Mouse (Mus musculus): ENCODE results near the gene Nkain2. TPM values are rescaled to one million over a fixed set of nuclear protein-coding genes. Genes with fewer than 3 reads are reported as not detected.
A peak's percentile ranks its signal among the peaks of the same experiment; 100 is the strongest.

The Nkain2 gene
- 0.30 and 0.39 TPM in 2 replicates for polyA plus RNA-seq (2015; fragmentation: Nextera tagmentation; extraction: Ambion mirVana)

DNA sequence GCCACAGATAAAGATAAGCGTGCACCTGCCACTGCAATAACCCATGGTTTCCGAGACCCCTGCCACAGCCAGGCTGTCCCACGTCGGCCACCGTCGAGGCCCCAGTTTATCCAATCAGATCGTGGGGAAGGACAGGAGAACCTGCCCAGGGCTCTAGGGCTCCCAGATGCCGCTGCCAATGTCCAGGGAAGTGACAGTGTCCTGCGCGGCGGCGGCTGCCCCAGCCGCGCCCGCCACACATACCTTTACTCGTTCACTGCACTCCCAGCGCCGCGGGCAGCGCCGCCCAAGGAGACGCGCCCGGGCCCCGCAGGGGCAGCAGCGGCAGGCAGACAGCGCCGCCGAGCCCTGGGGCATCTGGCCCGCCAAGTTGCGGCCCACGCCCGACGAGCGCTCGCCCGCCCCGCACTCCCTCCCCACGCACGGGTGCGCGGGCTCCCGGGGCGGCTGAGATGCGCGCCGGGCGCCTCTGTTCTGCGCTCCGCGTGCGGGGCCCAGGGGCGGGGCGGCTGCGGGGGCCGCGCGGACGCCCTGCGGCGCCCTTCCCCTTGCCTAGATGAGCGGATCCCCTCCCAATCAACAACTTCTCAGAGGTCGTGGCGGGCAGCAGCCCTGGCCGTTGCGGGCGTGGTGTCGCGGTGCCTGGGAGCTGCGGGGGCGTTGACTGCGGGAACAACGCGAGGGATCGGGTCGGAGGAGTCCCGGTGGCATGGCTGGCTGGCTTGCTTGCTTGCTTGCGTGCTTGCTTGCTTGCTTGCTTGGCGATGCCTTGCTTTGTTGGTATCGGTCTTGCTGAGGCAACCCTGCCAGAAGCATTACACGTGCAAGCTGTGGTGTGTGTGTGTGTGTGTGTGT, at the start of gene Nkain2:
TSS of gene Nkain2 (minus strand) at position 811 of the 855 bp plus-strand sequence.
- Histone ChIP-seq H3K36me3 (no peaks in the 10 kb centered on the region), H3K4me3 (peak within 1 kb of the TSS; percentile 65), H3K27ac (no peak within 1 kb of the TSS), H3K9ac (peak within 1 kb of the TSS; percentile 49), H3K4me2 (peak within 1 kb of the TSS; percentile 98), H3K4me1 (0 out of 2 replicates have a peak, but pooled peaks cover 4% of the 10 kb centered on the region), H3K27me3 (no peaks in the 10 kb centered on the region; the same call in 1 of the 2 replicates), H3K9me3 (no peaks in the 10 kb centered on the region)
- peak; percentile 77; the same call in 1 of the 2 replicates for ATAC-seq (ENCODE audit: borderline replicate concordance, extremely low read depth, low FRiP score, low TSS enrichment)
- WGBS: under 1% methylated on average over 71 of the region's 81 CpGs

DNA sequence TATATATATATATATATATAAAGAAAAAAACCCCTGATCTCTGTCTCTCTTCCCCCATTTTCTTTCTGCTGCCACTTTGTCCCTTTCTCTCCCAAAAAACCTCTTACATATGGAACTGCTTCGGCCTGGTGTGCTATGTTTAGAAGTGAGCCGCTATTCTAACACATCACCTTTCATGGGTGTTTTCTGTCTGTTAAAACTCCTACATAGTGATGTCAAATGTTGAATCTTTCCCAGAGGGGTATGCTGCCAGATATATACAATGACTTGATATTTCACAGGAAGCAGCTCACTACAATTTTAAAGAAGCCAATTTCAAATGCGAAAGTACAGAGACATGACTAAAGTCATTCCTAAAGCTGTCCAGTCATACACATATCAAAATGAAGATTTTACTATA, 49.6 kb upstream of the Nkain2 start:
- H3K4me2 ChIP-seq: no peak overlapping the region
- H3K27me3 ChIP-seq: no peaks in the 10 kb centered on the region
- WGBS: 91% methylated on average over 3 of the region's 3 CpGs
- no peaks in the 10 kb centered on the region for H3K36me3 ChIP-seq
- ATAC-seq (ENCODE audit: borderline replicate concordance, extremely low read depth, low FRiP score, low TSS enrichment): no peak
- no peaks in the 10 kb centered on the region for H3K4me1 ChIP-seq
- H3K4me3 ChIP-seq: no peak overlapping the region
- no peaks in the 10 kb centered on the region for H3K9me3 ChIP-seq
- H3K27ac ChIP-seq: no peak overlapping the region
- H3K9ac ChIP-seq: no peak overlapping the region

DNA sequence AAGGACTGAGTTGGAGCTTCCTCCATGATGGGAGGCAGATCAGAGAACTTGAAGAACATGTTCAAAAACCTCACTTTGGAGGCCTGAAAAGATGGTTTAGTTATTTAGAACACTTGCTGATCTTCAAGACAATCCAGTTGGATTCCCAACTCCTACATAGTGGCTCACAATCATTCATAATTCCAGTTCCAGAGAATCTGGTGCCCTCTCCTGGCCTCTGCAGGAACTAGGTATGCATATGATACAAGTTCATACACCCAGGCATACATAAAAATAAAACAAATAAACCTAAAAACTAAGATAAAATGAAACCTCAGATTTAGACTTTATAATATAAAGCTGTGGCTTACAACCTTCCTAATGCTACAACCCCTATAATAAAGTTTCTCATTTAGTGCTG, 4.8 kb upstream of the Nkain2 start:
- Histone ChIP-seq H3K4me2 (no peak overlapping the region), H3K36me3 (no peaks in the 10 kb centered on the region), H3K9me3 (no peaks in the 10 kb centered on the region), H3K9ac (no peak overlapping the region), H3K27me3 (no peaks in the 10 kb centered on the region; the same call in 1 of the 2 replicates), H3K4me3 (no peak overlapping the region), H3K27ac (no peak overlapping the region), H3K4me1 (0 out of 2 replicates have a peak, but pooled peaks cover 4% of the 10 kb centered on the region)
- no peak for ATAC-seq (ENCODE audit: borderline replicate concordance, extremely low read depth, low FRiP score, low TSS enrichment)

- H3K36me3 ChIP-seq: no peaks in the 10 kb centered on the region
- no peaks in the 10 kb centered on the region for H3K9me3 ChIP-seq
- no peaks in the 10 kb centered on the region; the same call in 1 of the 2 replicates for H3K27me3 ChIP-seq
- peak overlapping the region; percentile 65 for H3K4me3 ChIP-seq
- H3K4me2 ChIP-seq: peak overlapping the region; percentile 98
- no peak overlapping the region for H3K27ac ChIP-seq
- H3K4me1 ChIP-seq: 0 out of 2 replicates have a peak, but pooled peaks cover 4% of the 10 kb centered on the region
- H3K9ac ChIP-seq: no peak overlapping the region
- ATAC-seq (ENCODE audit: borderline replicate concordance, extremely low read depth, low FRiP score, low TSS enrichment): peak; percentile 62; the same call in 1 of the 2 replicates
- WGBS: 1% methylated on average over 13 of the region's 13 CpGs
Measured at GRCm38 (mm10) chr10:32890507-32891131, 357 bp upstream of the Nkain2 start.

- no peak for ATAC-seq (ENCODE audit: borderline replicate concordance, extremely low read depth, low FRiP score, low TSS enrichment)
- Histone ChIP-seq H3K9ac (no peak overlapping the region), H3K27ac (no peak overlapping the region), H3K9me3 (no peaks in the 10 kb centered on the region), H3K4me3 (no peak overlapping the region), H3K27me3 (no peaks in the 10 kb centered on the region), H3K4me1 (no peaks in the 10 kb centered on the region), H3K36me3 (no peaks in the 10 kb centered on the region), H3K4me2 (no peak overlapping the region)
- WGBS: 73% methylated on average over 6 of the region's 6 CpGs
Measured at GRCm38 (mm10) chr10:32881977-32882376, 8.3 kb downstream of the Nkain2 start.

DNA sequence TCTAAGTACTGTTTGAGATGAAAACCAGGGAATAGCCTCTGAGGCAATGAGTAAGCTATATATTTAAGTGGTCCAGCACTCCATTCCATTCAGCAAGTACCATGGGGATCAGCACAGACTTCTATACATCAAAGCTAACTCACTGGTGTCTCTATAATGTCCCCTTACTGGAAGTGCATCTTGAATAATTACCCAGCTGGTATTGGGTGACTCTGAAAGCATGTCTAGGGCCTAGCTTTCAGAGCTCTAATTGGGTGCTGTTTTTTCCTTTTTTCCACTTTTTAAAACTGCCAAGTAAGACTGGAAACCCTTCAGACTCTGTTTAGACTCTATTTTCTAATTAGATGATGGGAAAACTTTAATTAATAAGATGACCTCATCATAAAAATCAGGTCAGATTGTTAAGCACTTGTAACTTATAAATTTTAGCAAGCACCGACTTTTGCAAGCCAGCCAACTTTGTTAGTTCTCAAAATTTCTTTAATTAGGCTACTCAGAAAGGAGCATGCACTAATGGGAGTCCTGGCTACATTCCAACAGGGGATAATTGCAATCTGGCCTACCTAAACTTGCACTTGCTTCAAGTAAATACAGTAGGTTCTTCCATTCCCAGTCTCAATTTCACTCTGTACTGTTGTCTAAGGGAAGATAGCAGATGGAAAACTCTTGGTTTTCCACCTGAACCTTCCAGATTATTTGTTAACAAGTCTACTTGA, 19.4 kb downstream of the Nkain2 start:
- no peak overlapping the region for H3K4me3 ChIP-seq
- no peaks in the 10 kb centered on the region for H3K36me3 ChIP-seq
- no peaks in the 10 kb centered on the region for H3K4me1 ChIP-seq
- no peak overlapping the region for H3K9ac ChIP-seq
- no peak for ATAC-seq (ENCODE audit: borderline replicate concordance, extremely low read depth, low FRiP score, low TSS enrichment)
- no peak overlapping the region for H3K27ac ChIP-seq
- no peaks in the 10 kb centered on the region for H3K27me3 ChIP-seq
- 72% methylated on average over 1 of the region's 1 CpGs for WGBS
- no peaks in the 10 kb centered on the region for H3K9me3 ChIP-seq
- no peak overlapping the region for H3K4me2 ChIP-seq

DNA sequence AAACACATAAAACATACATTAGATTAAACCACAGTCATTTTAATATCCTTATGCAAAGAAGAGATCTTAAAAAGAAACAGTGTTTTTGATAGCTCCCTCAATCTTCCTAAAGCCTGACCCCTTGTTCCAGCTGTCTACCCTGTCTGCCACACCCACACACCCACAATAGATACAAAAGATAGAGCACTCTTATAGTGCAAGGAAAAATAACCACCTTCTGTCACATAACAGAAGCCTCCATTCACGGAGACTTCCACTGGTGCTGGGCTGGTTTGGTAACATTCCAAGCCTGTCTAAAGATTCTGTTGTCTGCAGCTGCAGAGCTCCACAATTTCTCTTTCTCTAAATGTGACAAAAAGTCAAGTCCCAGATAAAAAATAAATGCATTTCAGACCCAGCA, 20.7 kb downstream of the Nkain2 start:
- H3K9me3 ChIP-seq: no peaks in the 10 kb centered on the region
- H3K36me3 ChIP-seq: no peaks in the 10 kb centered on the region
- no peaks in the 10 kb centered on the region for H3K4me1 ChIP-seq
- H3K9ac ChIP-seq: no peak overlapping the region
- 24% methylated on average over 1 of the region's 1 CpGs for WGBS
- no peak overlapping the region for H3K4me2 ChIP-seq
- H3K27me3 ChIP-seq: no peaks in the 10 kb centered on the region
- ATAC-seq (ENCODE audit: borderline replicate concordance, extremely low read depth, low FRiP score, low TSS enrichment): no peak
- H3K27ac ChIP-seq: no peak overlapping the region
- no peak overlapping the region for H3K4me3 ChIP-seq

GRCm38 (mm10) chr10:32815210-32815883, 74.9 kb downstream of the Nkain2 start:
- no peak overlapping the region for H3K27ac ChIP-seq
- no peaks in the 10 kb centered on the region for H3K36me3 ChIP-seq
- no peaks in the 10 kb centered on the region for H3K4me1 ChIP-seq
- no peak overlapping the region for H3K9ac ChIP-seq
- H3K9me3 ChIP-seq: no peaks in the 10 kb centered on the region
- 80% methylated on average over 4 of the region's 4 CpGs for WGBS
- no peak for ATAC-seq (ENCODE audit: borderline replicate concordance, extremely low read depth, low FRiP score, low TSS enrichment)
- no peak overlapping the region for H3K4me2 ChIP-seq
- H3K4me3 ChIP-seq: no peak overlapping the region
- no peaks in the 10 kb centered on the region for H3K27me3 ChIP-seq

- no peak overlapping the region for H3K4me2 ChIP-seq
- no peak overlapping the region for H3K9ac ChIP-seq
- no peak overlapping the region for H3K4me3 ChIP-seq
- no peaks in the 10 kb centered on the region for H3K4me1 ChIP-seq
- ATAC-seq (ENCODE audit: borderline replicate concordance, extremely low read depth, low FRiP score, low TSS enrichment): no peak
- 55% methylated on average over 2 of the region's 2 CpGs for WGBS
- H3K36me3 ChIP-seq: no peaks in the 10 kb centered on the region
- H3K27ac ChIP-seq: no peak overlapping the region
- no peaks in the 10 kb centered on the region for H3K27me3 ChIP-seq
- H3K9me3 ChIP-seq: no peaks in the 10 kb centered on the region
Measured at GRCm38 (mm10) chr10:32796215-32796614, 94.0 kb downstream of the Nkain2 start.

DNA sequence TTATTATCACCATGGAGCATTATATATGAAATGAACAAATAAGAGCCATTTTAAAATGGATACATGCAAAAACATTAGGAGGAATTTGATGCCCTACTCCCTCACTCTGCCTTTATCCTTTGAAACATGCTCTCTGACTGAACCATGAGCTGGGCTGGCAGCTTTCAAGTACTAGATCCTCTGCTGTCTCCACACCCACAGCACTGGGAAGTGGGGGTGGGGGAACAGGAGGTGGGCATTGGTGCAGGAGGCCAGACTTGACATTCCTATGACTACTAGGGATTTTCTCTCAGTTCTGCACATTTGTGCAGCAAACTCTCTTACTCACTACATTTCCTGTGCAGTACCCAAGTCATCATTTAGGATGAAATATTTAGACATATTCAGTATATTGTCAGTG, 99.7 kb downstream of the Nkain2 start:
- H3K4me1 ChIP-seq: no peaks in the 10 kb centered on the region
- no peak for ATAC-seq (ENCODE audit: borderline replicate concordance, extremely low read depth, low FRiP score, low TSS enrichment)

GRCm38 (mm10) chr10:32782732-32783359, 107.4 kb downstream of the Nkain2 start:
- H3K36me3 ChIP-seq: no peaks in the 10 kb centered on the region
- 65% methylated on average over 3 of the region's 3 CpGs for WGBS
- H3K9ac ChIP-seq: no peak overlapping the region
- no peaks in the 10 kb centered on the region for H3K4me1 ChIP-seq
- ATAC-seq (ENCODE audit: borderline replicate concordance, extremely low read depth, low FRiP score, low TSS enrichment): no peak
- H3K4me3 ChIP-seq: no peak overlapping the region
- H3K27ac ChIP-seq: no peak overlapping the region
- no peak overlapping the region for H3K4me2 ChIP-seq
- H3K9me3 ChIP-seq: no peaks in the 10 kb centered on the region
- H3K27me3 ChIP-seq: no peaks in the 10 kb centered on the region

More for the DNA sequence above, 99.7 kb downstream of the Nkain2 start:
- H3K36me3 ChIP-seq: no peaks in the 10 kb centered on the region
- no peak overlapping the region for H3K4me2 ChIP-seq
- H3K27ac ChIP-seq: no peak overlapping the region
- no peaks in the 10 kb centered on the region for H3K9me3 ChIP-seq
- H3K4me3 ChIP-seq: no peak overlapping the region
- no peaks in the 10 kb centered on the region for H3K27me3 ChIP-seq
- H3K9ac ChIP-seq: no peak overlapping the region
